Mouse (Mus musculus) testis, adult 2 months (tissue): ENCODE measurements around the gene Gm45337.

Source experiments
- CTCF ChIP-seq: fragments of 200-500 bp; IDR thresholded peaks from 2 replicates; pipeline ENCODE4 v1.5.1; 2012; ENCODE audit warnings: low read depth, mild to moderate bottlenecking, inconsistent platforms, low read length, moderate library complexity; ENCODE audit not compliant: control insufficient read depth, insufficient read depth, insufficient replicate concordance
- POLR2A ChIP-seq: fragments of 200-500 bp; IDR thresholded peaks from 2 replicates; pipeline ENCODE4 v1.6.1; 2012; ENCODE audit warnings: low read depth, mild to moderate bottlenecking, inconsistent platforms, low read length, moderate library complexity; ENCODE audit not compliant: control insufficient read depth

DNA sequence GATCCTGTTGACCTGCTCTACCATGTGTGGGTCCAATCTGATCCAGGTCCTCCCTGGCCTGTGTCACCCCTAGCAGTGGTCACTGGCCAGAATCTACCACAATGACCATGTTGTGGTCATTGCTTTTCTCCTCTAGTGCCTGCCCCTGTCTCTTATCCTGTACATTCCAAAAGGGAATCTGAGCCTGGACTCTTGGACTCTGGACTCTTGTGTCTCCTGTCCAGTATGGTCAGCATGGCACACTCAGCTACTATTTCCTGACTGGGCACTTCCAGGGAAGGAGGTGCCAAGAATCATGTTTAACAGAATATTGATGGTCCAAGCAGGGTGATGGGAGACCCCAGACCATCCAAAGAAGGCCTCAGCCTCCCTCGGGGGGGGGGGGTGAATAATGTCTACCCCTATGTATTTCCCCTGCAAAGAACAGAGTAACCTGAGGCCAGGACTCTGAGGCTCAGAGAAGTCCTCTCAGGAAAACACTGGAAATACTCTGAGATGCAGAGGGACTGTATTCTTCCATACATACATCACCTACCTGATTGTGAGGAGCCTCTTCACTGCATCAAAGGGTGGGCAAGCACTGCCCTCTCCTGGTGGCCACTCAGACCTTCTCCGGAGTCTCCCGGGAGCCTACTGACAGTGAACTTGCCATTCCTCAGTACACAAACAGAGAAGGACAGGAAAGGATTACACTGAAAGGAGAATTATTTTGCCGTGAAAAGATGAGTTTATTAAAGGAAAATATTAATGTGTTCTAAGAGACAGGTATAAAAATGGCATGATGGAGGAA, 10.0 kb downstream of the Gm45337 start:
- no peak for TF ChIP-seq POLR2A
- TF ChIP-seq CTCF: no peak
